Mouse (Mus musculus) megakaryocyte, embryonic 14.5 days (primary cell): Measurements from ENCODE around the gene Il34. TPM values are rescaled to one million over a fixed set of nuclear protein-coding genes. Genes with fewer than 3 reads are reported as not detected.

ENCODE experiments used
- H3K27me3 ChIP-seq: replicated peaks from 2 replicates; pipeline ENCODE3; 2012; ENCODE audit warnings: inconsistent platforms
- H3K36me3 ChIP-seq: replicated peaks from 2 replicates; pipeline ENCODE3; 2012; ENCODE audit warnings: low read length, inconsistent platforms, mixed read lengths
- H3K4me1 ChIP-seq: 2 replicates; pipeline ENCODE4 v1.6.1; 2012; ENCODE audit warnings: inconsistent platforms
- H3K4me3 ChIP-seq: replicated peaks from 2 replicates; pipeline ENCODE3; 2012; ENCODE audit warnings: moderate library complexity, mild to moderate bottlenecking, inconsistent platforms
- H3K9me3 ChIP-seq: 2 replicates; pipeline ENCODE4 v1.6.1; 2012; ENCODE audit warnings: inconsistent platforms
- FLI1 ChIP-seq: IDR thresholded peaks from 2 replicates; pipeline ENCODE4 v1.6.1; 2012; ENCODE audit warnings: low read length, inconsistent platforms, mixed read lengths
- GATA1 ChIP-seq: IDR thresholded peaks from 3 replicates; pipeline ENCODE4 v1.6.1; 2012; ENCODE audit warnings: mixed read lengths, low read length, inconsistent platforms, borderline replicate concordance
- polyA plus RNA-seq: library from polyadenylated mRNA; stranded (reverse); fragments of >175 nt; gene quantifications from 2 replicates; pipeline ENCODE4 v1.2.3, GENCODE M21; 2012; ENCODE audit warnings: low replicate concordance; ENCODE audit not compliant: insufficient read depth

The Il34 gene
- polyA plus RNA-seq, 1 experiment: 3.7 TPM

- Histone ChIP-seq H3K27me3 (no peaks in the 10 kb centered on the region), H3K4me3 (no peak overlapping the region), H3K36me3 (peaks cover 89% of the 10 kb centered on the region), H3K4me1 (peaks cover 92% of the 10 kb centered on the region), H3K9me3 (no peaks in the 10 kb centered on the region)
- TF ChIP-seq FLI1: no peak
- no peak for TF ChIP-seq GATA1
Observed at GRCm38 (mm10) chr8:110716075-110716474, 89.6 kb downstream of the Il34 start.

GRCm38 (mm10) chr8:110714827-110715519, 90.8 kb downstream of the Il34 start:
- Histone ChIP-seq H3K4me3 (no peak overlapping the region), H3K4me1 (peaks cover 92% of the 10 kb centered on the region), H3K9me3 (no peaks in the 10 kb centered on the region), H3K27me3 (no peaks in the 10 kb centered on the region), H3K36me3 (peaks cover 96% of the 10 kb centered on the region)
- TF ChIP-seq GATA1: no peak
- no peak for TF ChIP-seq FLI1

GRCm38 (mm10) chr8:110713073-110713472, 92.7 kb downstream of the Il34 start:
- Histone ChIP-seq H3K9me3 (no peaks in the 10 kb centered on the region), H3K4me3 (no peak overlapping the region), H3K4me1 (peaks cover 92% of the 10 kb centered on the region), H3K27me3 (no peaks in the 10 kb centered on the region), H3K36me3 (peaks cover 97% of the 10 kb centered on the region)
- TF ChIP-seq FLI1: no peak
- no peak for TF ChIP-seq GATA1

GRCm38 (mm10) chr8:110711271-110711934, 94.3 kb downstream of the Il34 start:
- TF ChIP-seq FLI1 (no peak), GATA1 (no peak)
- Histone ChIP-seq H3K4me3 (peak overlapping the region; percentile 54), H3K27me3 (no peaks in the 10 kb centered on the region), H3K9me3 (no peaks in the 10 kb centered on the region), H3K36me3 (peaks cover 91% of the 10 kb centered on the region), H3K4me1 (peaks cover 92% of the 10 kb centered on the region)

GRCm38 (mm10) chr8:110710593-110710992, 95.1 kb downstream of the Il34 start:
- Histone ChIP-seq H3K4me3 (no peak overlapping the region), H3K27me3 (no peaks in the 10 kb centered on the region), H3K36me3 (peaks cover 83% of the 10 kb centered on the region), H3K4me1 (peaks cover 93% of the 10 kb centered on the region), H3K9me3 (no peaks in the 10 kb centered on the region)
- TF ChIP-seq FLI1: no peak
- TF ChIP-seq GATA1: no peak

- H3K36me3 ChIP-seq: peaks cover 76% of the 10 kb centered on the region
- H3K27me3 ChIP-seq: no peaks in the 10 kb centered on the region
- no peaks in the 10 kb centered on the region for H3K9me3 ChIP-seq
- H3K4me1 ChIP-seq: peaks cover 100% of the 10 kb centered on the region
- no peak overlapping the region for H3K4me3 ChIP-seq
- TF ChIP-seq FLI1 (no peak), GATA1 (no peak)
Observed at GRCm38 (mm10) chr8:110708429-110708828, 97.3 kb downstream of the Il34 start.

GRCm38 (mm10) chr8:110706288-110706870, 99.3 kb downstream of the Il34 start:
- TF ChIP-seq FLI1 (no peak), GATA1 (no peak)
- H3K27me3 ChIP-seq: no peaks in the 10 kb centered on the region
- H3K36me3 ChIP-seq: peaks cover 74% of the 10 kb centered on the region
- peak overlapping the region; percentile 76 for H3K4me3 ChIP-seq
- H3K9me3 ChIP-seq: no peaks in the 10 kb centered on the region
- H3K4me1 ChIP-seq: peaks cover 100% of the 10 kb centered on the region

- Histone ChIP-seq H3K27me3 (no peaks in the 10 kb centered on the region), H3K36me3 (peaks cover 74% of the 10 kb centered on the region), H3K4me1 (peaks cover 100% of the 10 kb centered on the region), H3K9me3 (no peaks in the 10 kb centered on the region), H3K4me3 (peak overlapping the region; percentile 76)
- TF ChIP-seq FLI1 (no peak), GATA1 (peak; percentile 90; the same call in 1 of the 3 replicates)
Observed at GRCm38 (mm10) chr8:110705391-110706287, 100.1 kb downstream of the Il34 start.

GRCm38 (mm10) chr8:110704103-110704502, 101.6 kb downstream of the Il34 start:
- Histone ChIP-seq H3K9me3 (no peaks in the 10 kb centered on the region), H3K4me3 (peak overlapping the region; percentile 30), H3K36me3 (peaks cover 73% of the 10 kb centered on the region), H3K4me1 (peaks cover 100% of the 10 kb centered on the region), H3K27me3 (no peaks in the 10 kb centered on the region)
- TF ChIP-seq FLI1 (no peak), GATA1 (no peak)
